Mouse (Mus musculus) E14TG2a.4 (cell line): ENCODE data around the gene Gm20403.
"Not testable (repeated sequence)": the region's sequence is repeated elsewhere in the genome, so short reads cannot be mapped to it uniquely, and the experiment has no call there.

ENCODE experiments used
- H3K27me3 ChIP-seq: 2 replicates; pipeline ENCODE4 v1.6.1; 2014; ENCODE audit warnings: low read length, control low read depth; ENCODE audit not compliant: insufficient read depth
- H3K36me3 ChIP-seq: 2 replicates; pipeline ENCODE4 v1.6.1; 2014; ENCODE audit warnings: low read length, control low read depth; ENCODE audit not compliant: insufficient read depth
- H3K4me1 ChIP-seq: replicated peaks from 2 replicates; pipeline ENCODE4 v1.6.1; 2014; ENCODE audit warnings: low read depth, low read length, control low read depth
- H3K4me3 ChIP-seq: replicated peaks from 2 replicates; pipeline ENCODE4 v1.5.1; 2014; ENCODE audit warnings: mild to moderate bottlenecking, low read length
- H3K9me3 ChIP-seq: 2 replicates; pipeline ENCODE4 v1.6.1; 2014; ENCODE audit warnings: low read length, control low read depth
- CTCF ChIP-seq: conservative IDR thresholded peaks from 2 replicates; pipeline ENCODE4 v1.5.1; 2014; ENCODE audit warnings: low read length
- NANOG ChIP-seq: IDR thresholded peaks from 2 replicates; pipeline ENCODE4 v1.6.1; 2014; ENCODE audit warnings: borderline replicate concordance, low read length, mixed read lengths
- POU5F1 ChIP-seq: IDR thresholded peaks from 2 replicates; pipeline ENCODE4 v1.6.1; 2014; ENCODE audit warnings: low read length, borderline replicate concordance

Gm20403 gene

GRCm38 (mm10) chr12:55013031-55013430 is 26.7 kb upstream of the Gm20403 start:
- Histone ChIP-seq H3K4me3 (no peak overlapping the region), H3K36me3 (no peaks in the 10 kb centered on the region), H3K9me3 (no peaks in the 10 kb centered on the region), H3K27me3 (0 out of 2 replicates have a peak, but pooled peaks cover 2% of the 10 kb centered on the region), H3K4me1 (peaks cover 6% of the 10 kb centered on the region)
- TF ChIP-seq POU5F1 (no peak), NANOG (no peak), CTCF (no peak)

GRCm38 (mm10) chr12:55007361-55008008 is 21.2 kb upstream of the Gm20403 start:
- Histone ChIP-seq H3K4me3 (peak overlapping the region; percentile 20; the same call in 1 of the 2 replicates), H3K36me3 (no peaks in the 10 kb centered on the region), H3K27me3 (no peaks in the 10 kb centered on the region), H3K9me3 (peaks cover 6% of the 10 kb centered on the region), H3K4me1 (peaks cover 16% of the 10 kb centered on the region)
- TF ChIP-seq POU5F1: no peak
- no peak for TF ChIP-seq NANOG

- no peaks in the 10 kb centered on the region for H3K36me3 ChIP-seq
- H3K9me3 ChIP-seq: peaks cover 6% of the 10 kb centered on the region
- no peaks in the 10 kb centered on the region for H3K27me3 ChIP-seq
- TF ChIP-seq NANOG: no peak
- TF ChIP-seq CTCF: no peak
- no peak for TF ChIP-seq POU5F1
- H3K4me1 ChIP-seq: peaks cover 16% of the 10 kb centered on the region
- H3K4me3 ChIP-seq: no peak overlapping the region
Observed at GRCm38 (mm10) chr12:55006071-55006470, 19.7 kb upstream of the Gm20403 start.

- Histone ChIP-seq H3K27me3 (peaks cover 7% of the 10 kb centered on the region), H3K4me3 (no peak overlapping the region), H3K9me3 (peaks cover 6% of the 10 kb centered on the region), H3K4me1 (peaks cover 16% of the 10 kb centered on the region), H3K36me3 (no peaks in the 10 kb centered on the region)
- TF ChIP-seq CTCF: no peak
Observed at GRCm38 (mm10) chr12:55004396-55004795, 18.1 kb upstream of the Gm20403 start.

GRCm38 (mm10) chr12:55003843-55004242 is 17.5 kb upstream of the Gm20403 start:
- peaks cover 6% of the 10 kb centered on the region for H3K9me3 ChIP-seq
- TF ChIP-seq CTCF: no peak
- no peak for TF ChIP-seq POU5F1
- TF ChIP-seq NANOG: no peak
- H3K4me3 ChIP-seq: no peak overlapping the region
- peaks cover 19% of the 10 kb centered on the region for H3K4me1 ChIP-seq
- H3K27me3 ChIP-seq: peaks cover 12% of the 10 kb centered on the region
- H3K36me3 ChIP-seq: no peaks in the 10 kb centered on the region

GRCm38 (mm10) chr12:55002532-55002931 is 16.2 kb upstream of the Gm20403 start:
- not testable (repeated sequence) for H3K9me3 ChIP-seq

GRCm38 (mm10) chr12:54999016-54999690 is 12.8 kb upstream of the Gm20403 start:
- Histone ChIP-seq H3K4me1 (peaks cover 6% of the 10 kb centered on the region; the same call in 1 of the 2 replicates), H3K36me3 (no peaks in the 10 kb centered on the region), H3K9me3 (no peaks in the 10 kb centered on the region), H3K27me3 (peaks cover 38% of the 10 kb centered on the region), H3K4me3 (peak overlapping the region; percentile 49)
- TF ChIP-seq NANOG (no peak), POU5F1 (no peak), CTCF (no peak)

More at GRCm38 (mm10) chr12:55002532-55002931, 16.2 kb upstream of the Gm20403 start:
- Histone ChIP-seq H3K27me3 (peaks cover 21% of the 10 kb centered on the region), H3K4me1 (peaks cover 11% of the 10 kb centered on the region)
- not testable (repeated sequence) for H3K4me3 ChIP-seq, H3K36me3 ChIP-seq

GRCm38 (mm10) chr12:54998411-54998810 is 12.1 kb upstream of the Gm20403 start:
- Histone ChIP-seq H3K9me3 (no peaks in the 10 kb centered on the region), H3K4me3 (no peak overlapping the region), H3K4me1 (peaks cover 10% of the 10 kb centered on the region; the same call in 1 of the 2 replicates), H3K36me3 (no peaks in the 10 kb centered on the region), H3K27me3 (peaks cover 43% of the 10 kb centered on the region)
- TF ChIP-seq NANOG: no peak
- TF ChIP-seq CTCF: no peak
- no peak for TF ChIP-seq POU5F1
